Mouse (Mus musculus) intestine, postnatal 0 days (tissue): Measurements from ENCODE around the gene Retnla. TPM values are rescaled to one million over a fixed set of nuclear protein-coding genes. Genes with fewer than 3 reads are reported as not detected.
"Not testable (repeated sequence)": the region's sequence is repeated elsewhere in the genome, so short reads cannot be mapped to it uniquely, and the experiment has no call there.

ENCODE experiments used
- ATAC-seq: fragments of 200-750 bp; cut with Nextera tagmentation; 2 replicates; pipeline ENCODE4 v1.8.0; 2017; ENCODE audit warnings: mild to moderate bottlenecking, moderate TSS enrichment, moderate library complexity
- H3K27ac ChIP-seq: fragments of 300-500 bp; sonication (generic); 2 replicates; pipeline ENCODE4 v1.5.1; 2014; ENCODE audit warnings: mild to moderate bottlenecking, low read depth, low read length, moderate library complexity
- H3K27me3 ChIP-seq: fragments of 300-500 bp; sonication (generic); replicated peaks from 2 replicates; pipeline ENCODE4 v1.6.1; 2014; ENCODE audit warnings: low read length, mixed read lengths; ENCODE audit not compliant: control insufficient read depth, insufficient read depth
- H3K36me3 ChIP-seq: fragments of 300-500 bp; sonication (generic); 2 replicates; pipeline ENCODE4 v1.6.1; 2014; ENCODE audit warnings: mild to moderate bottlenecking, moderate library complexity; ENCODE audit not compliant: control insufficient read depth, insufficient read depth
- H3K4me1 ChIP-seq: fragments of 300-500 bp; sonication (generic); replicated peaks from 2 replicates; pipeline ENCODE4 v1.6.1; 2014; ENCODE audit warnings: antibody characterized with exemption, low read length, mixed read lengths; ENCODE audit not compliant: control insufficient read depth, insufficient read depth
- H3K4me2 ChIP-seq: fragments of 300-500 bp; sonication (generic); replicated peaks from 2 replicates; pipeline ENCODE4 v1.6.1; 2014; ENCODE audit warnings: low read depth, mild to moderate bottlenecking, moderate library complexity
- H3K4me3 ChIP-seq: fragments of 300-500 bp; sonication (generic); 2 replicates; pipeline ENCODE4 v1.5.1; 2014; ENCODE audit warnings: low read depth, low read length
- H3K9ac ChIP-seq: fragments of 300-500 bp; sonication (generic); 2 replicates; pipeline ENCODE4 v1.6.1; 2014; ENCODE audit warnings: mild to moderate bottlenecking, low read depth, low read length
- H3K9me3 ChIP-seq: fragments of 300-500 bp; sonication (generic); 2 replicates; pipeline ENCODE4 v1.6.1; 2016; ENCODE audit warnings: mixed run types; ENCODE audit not compliant: control insufficient read depth
- CTCF ChIP-seq: sonication (generic); IDR thresholded peaks from 2 replicates; pipeline ENCODE4 v1.5.1; 2016; ENCODE audit warnings: low read depth, mild to moderate bottlenecking, control low read depth, antibody characterized with exemption, moderate library complexity
- WGBS: fragments of 180-500 bp; shearing (Covaris S2); extraction: QIAGEN DNeasy Blood & Tissue Kit; methylation state at CpG from one replicate; pipeline ENCODE4 v1.1.7; 2014; 5-methylcytosine and 5-hydroxymethylcytosine counted together
- polyA plus RNA-seq: library from polyadenylated mRNA; unstranded; fragments of >200 nt; fragmentation: Nextera tagmentation; extraction: Ambion mirVana; gene quantifications from 2 replicates; pipeline ENCODE4 v1.2.1, GENCODE M21; 2015

The Retnla gene
- polyA plus RNA-seq, 1 experiment from 2014 or later = not detected

DNA sequence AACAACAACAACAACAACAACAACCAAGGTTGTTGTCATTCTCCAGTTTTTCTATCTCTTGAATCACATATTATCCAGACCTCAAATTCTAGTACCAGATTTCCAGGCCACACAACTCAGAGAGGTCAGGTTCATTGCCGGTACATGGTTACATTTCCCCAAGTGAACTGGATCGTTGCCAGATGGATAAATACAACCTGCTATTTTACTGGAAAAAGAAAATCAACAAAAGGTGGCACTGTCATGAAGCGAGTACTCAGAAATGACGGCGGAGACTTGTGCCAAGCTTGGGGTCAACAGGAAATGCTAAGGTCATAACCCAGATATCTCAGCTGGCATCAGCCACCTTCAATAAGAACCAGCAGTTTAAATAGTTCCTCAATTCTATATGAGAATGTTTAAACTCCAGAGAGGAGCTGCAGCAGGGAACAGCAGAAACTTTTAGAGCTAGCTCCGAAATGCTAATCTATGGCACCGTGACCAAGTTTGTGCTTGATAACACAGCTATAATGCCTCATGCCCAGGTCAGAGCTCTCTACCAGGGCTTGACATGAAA lies 30.4 kb upstream of the Retnla start:
- no peak for ATAC-seq
- WGBS = 42% methylated on average over 7 of the region's 7 CpGs

DNA sequence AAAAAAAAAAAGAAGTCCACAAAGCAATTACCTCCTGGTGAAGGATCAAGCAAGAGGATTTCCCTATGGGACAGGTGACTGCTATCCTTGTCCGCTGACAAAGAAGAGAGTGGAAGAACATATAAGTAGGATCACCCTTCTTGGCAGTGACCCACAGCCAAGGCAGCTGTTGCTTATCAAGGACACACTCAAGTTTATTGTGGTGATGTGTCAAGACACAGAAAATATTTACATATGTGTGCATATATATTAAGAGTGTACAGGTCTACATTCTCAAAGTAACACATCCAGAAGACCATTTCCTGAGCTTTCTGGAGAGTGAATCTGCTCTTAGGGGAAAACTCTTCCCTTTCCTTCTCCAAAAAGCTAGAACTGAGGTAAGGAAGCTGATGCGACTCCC lies 25.7 kb upstream of the Retnla start, which contains the start of gene Retnlb:
TSS of gene Retnlb (plus strand) at position 162 of the 400 bp plus-strand sequence.
- H3K9ac ChIP-seq = no peak within 1 kb of the TSS
- 93% methylated on average over 2 of the region's 2 CpGs for WGBS
- no peak within 1 kb of the TSS for H3K4me2 ChIP-seq
- TF ChIP-seq CTCF = no peak
- no peak for ATAC-seq
- no peak within 1 kb of the TSS for H3K27ac ChIP-seq
- H3K27me3 ChIP-seq = no peaks in the 10 kb centered on the region
- no peak within 1 kb of the TSS for H3K4me3 ChIP-seq
- H3K9me3 ChIP-seq = no peaks in the 10 kb centered on the region
- no peaks in the 10 kb centered on the region for H3K36me3 ChIP-seq
- no peaks in the 10 kb centered on the region for H3K4me1 ChIP-seq

More for the DNA sequence above, 30.4 kb upstream of the Retnla start:
- no peaks in the 10 kb centered on the region for H3K36me3 ChIP-seq
- H3K27ac ChIP-seq = no peak overlapping the region
- no peak overlapping the region for H3K9ac ChIP-seq
- no peak overlapping the region for H3K4me2 ChIP-seq
- no peak for TF ChIP-seq CTCF
- H3K9me3 ChIP-seq = no peaks in the 10 kb centered on the region
- H3K4me3 ChIP-seq = no peak overlapping the region
- H3K4me1 ChIP-seq = no peaks in the 10 kb centered on the region
- H3K27me3 ChIP-seq = no peaks in the 10 kb centered on the region

DNA sequence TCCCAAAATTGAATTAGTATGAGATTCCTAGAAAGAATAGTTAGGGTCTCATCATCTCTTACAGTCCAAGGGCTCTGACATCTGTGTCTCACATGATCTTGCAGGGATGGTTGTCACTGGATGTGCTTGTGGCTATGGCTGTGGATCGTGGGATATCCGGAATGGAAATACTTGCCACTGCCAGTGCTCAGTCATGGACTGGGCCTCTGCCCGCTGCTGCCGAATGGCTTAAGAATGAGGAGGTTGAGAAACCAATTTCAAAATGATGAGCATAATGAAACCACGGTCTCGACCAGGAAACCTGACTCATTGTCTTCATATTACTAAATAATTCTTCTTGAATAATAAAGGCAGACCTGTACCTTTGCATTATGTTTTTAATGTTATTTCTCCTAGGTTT lies 23.8 kb upstream of the Retnla start:
- ATAC-seq = no peak
- 89% methylated on average over 6 of the region's 6 CpGs for WGBS
- no peak for TF ChIP-seq CTCF
- Histone ChIP-seq H3K27me3 (no peaks in the 10 kb centered on the region), H3K4me3 (no peak overlapping the region), H3K4me1 (no peaks in the 10 kb centered on the region), H3K27ac (no peak overlapping the region), H3K4me2 (no peak overlapping the region), H3K9ac (no peak overlapping the region), H3K36me3 (no peaks in the 10 kb centered on the region), H3K9me3 (no peaks in the 10 kb centered on the region)

DNA sequence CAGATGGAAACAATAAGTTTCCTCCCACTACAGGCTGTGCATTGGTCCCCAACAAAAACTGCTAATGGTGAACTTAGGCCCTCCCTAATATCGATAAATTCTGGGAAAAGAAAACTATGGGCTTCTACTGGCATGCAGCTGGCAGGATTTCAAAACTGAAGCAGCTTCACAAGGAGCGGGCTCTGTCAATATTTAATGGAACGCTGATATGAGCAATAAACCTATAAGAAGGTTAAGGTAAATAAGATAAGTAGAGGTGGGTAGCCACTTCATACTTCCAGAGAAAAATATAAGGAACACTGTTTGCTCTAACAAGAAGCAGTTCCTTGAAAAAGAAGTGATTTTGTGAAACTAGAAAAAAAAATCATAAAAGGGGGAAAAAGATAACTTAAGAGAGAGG lies 15.9 kb upstream of the Retnla start:
- 42% methylated on average over 3 of the region's 3 CpGs for WGBS
- no peaks in the 10 kb centered on the region for H3K27me3 ChIP-seq
- no peak for ATAC-seq
- TF ChIP-seq CTCF = no peak
- H3K9me3 ChIP-seq = no peaks in the 10 kb centered on the region
- H3K4me3 ChIP-seq = no peak overlapping the region
- no peaks in the 10 kb centered on the region for H3K4me1 ChIP-seq
- no peak overlapping the region; the same call in 1 of the 2 replicates for H3K4me2 ChIP-seq
- no peak overlapping the region for H3K27ac ChIP-seq
- H3K36me3 ChIP-seq = no peaks in the 10 kb centered on the region
- no peak overlapping the region for H3K9ac ChIP-seq

DNA sequence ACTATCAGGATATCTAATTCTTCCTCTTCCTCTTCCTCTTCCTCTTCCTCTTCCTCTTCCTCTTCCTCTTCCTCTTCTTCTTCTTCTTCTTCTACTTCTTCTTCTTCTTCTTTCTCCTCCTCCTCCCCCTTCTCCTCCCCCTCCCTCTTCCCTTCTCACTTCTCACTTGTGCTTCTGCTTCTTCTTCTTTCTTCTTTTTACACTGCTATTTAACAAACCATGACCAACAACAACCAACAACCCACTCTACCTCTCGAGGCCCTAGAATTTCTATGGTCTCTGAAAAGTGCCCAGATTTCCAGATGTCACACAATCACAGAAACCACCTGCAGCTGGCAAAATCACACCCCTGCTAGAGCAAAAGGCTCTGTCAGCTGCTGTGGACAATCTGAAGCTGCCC lies 14.7 kb upstream of the Retnla start:
- no peaks in the 10 kb centered on the region for H3K9me3 ChIP-seq
- H3K9ac ChIP-seq = no peak overlapping the region
- no peak for ATAC-seq
- no peak overlapping the region for H3K4me2 ChIP-seq
- no peaks in the 10 kb centered on the region for H3K36me3 ChIP-seq
- 66% methylated on average over 1 of the region's 1 CpGs for WGBS
- no peak overlapping the region for H3K27ac ChIP-seq
- H3K4me3 ChIP-seq = no peak overlapping the region
- no peaks in the 10 kb centered on the region for H3K27me3 ChIP-seq
- no peak for TF ChIP-seq CTCF
- H3K4me1 ChIP-seq = no peaks in the 10 kb centered on the region

DNA sequence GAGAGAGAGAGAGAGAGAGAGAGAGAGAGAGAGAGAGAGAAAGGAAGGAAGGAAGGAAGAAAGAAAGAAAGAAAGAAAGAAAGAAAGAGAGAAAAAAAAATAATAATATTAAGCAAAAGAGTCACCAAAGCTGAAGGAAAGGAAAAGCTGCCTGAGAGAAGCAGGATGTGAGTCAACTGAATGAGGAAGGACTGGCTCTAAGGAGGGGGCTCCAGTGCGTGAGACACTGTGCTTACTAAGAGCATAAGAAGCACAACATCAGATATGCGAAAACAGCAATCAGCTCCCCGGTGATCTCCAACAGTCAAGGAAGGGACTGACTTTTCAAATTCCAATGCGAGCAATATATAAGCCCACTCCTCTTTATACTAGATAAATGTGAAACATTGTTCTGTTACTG lies 13.3 kb upstream of the Retnla start:
- Histone ChIP-seq H3K27me3 (no peaks in the 10 kb centered on the region), H3K4me3 (no peak overlapping the region), H3K4me1 (no peaks in the 10 kb centered on the region), H3K4me2 (no peak overlapping the region), H3K27ac (no peak overlapping the region), H3K36me3 (no peaks in the 10 kb centered on the region), H3K9me3 (no peaks in the 10 kb centered on the region), H3K9ac (no peak overlapping the region)
- no peak for TF ChIP-seq CTCF
- 80% methylated on average over 4 of the region's 4 CpGs for WGBS
- no peak for ATAC-seq

DNA sequence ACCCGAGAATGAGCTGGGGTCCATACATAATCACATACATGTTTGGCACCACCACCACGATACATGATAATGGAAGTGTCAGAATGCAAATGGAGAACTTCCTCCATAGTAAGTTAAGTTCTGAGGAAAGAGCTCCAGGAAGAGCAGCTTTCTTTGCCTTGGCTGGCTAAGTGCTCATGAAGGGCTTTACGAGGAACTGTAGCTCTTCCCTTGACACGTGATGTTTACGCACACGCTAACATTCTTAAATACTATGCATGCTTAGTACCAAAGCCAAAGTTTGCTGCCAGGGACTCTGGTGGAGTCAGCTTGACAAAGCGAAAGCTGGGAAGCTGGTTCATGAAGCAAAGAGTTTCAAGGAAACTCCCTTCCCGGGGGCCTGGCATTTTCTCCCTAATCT lies 10.3 kb upstream of the Retnla start:
- no peaks in the 10 kb centered on the region for H3K27me3 ChIP-seq
- H3K4me1 ChIP-seq = no peaks in the 10 kb centered on the region
- H3K9me3 ChIP-seq = no peaks in the 10 kb centered on the region
- no peaks in the 10 kb centered on the region for H3K36me3 ChIP-seq
- WGBS = 70% methylated on average over 7 of the region's 8 CpGs
- no peak overlapping the region for H3K4me2 ChIP-seq
- no peak for ATAC-seq
- H3K9ac ChIP-seq = no peak overlapping the region
- no peak overlapping the region for H3K4me3 ChIP-seq
- TF ChIP-seq CTCF = no peak
- H3K27ac ChIP-seq = no peak overlapping the region

DNA sequence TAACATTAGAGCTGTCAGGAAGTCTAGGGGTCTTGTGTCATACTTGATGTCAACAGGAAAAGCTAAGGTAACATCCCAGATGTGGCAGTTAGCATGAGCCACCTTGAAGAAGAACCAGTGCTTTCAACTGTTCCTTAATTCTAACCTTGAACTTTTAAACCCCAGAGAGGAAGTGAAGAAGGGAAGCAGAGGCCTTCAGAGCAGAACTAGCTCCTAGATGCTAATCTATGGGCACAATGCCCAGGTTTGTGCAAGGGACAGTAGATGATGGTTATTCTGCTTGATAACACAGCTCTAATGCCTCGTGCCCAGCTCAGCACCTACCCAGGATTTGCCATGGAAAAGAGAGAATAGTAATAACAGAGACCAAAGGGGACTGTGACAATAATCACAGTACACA lies 8.7 kb upstream of the Retnla start:
- H3K9ac ChIP-seq, H3K4me1 ChIP-seq, H3K36me3 ChIP-seq, H3K4me3 ChIP-seq, H3K9me3 ChIP-seq, H3K4me2 ChIP-seq, H3K27ac ChIP-seq, H3K27me3 ChIP-seq, ATAC-seq: not testable (repeated sequence)
- WGBS = 41% methylated on average over 1 of the region's 1 CpGs
